ENCODE assay signal across 7 mouse cellular contexts in the genomic region with DNA sequence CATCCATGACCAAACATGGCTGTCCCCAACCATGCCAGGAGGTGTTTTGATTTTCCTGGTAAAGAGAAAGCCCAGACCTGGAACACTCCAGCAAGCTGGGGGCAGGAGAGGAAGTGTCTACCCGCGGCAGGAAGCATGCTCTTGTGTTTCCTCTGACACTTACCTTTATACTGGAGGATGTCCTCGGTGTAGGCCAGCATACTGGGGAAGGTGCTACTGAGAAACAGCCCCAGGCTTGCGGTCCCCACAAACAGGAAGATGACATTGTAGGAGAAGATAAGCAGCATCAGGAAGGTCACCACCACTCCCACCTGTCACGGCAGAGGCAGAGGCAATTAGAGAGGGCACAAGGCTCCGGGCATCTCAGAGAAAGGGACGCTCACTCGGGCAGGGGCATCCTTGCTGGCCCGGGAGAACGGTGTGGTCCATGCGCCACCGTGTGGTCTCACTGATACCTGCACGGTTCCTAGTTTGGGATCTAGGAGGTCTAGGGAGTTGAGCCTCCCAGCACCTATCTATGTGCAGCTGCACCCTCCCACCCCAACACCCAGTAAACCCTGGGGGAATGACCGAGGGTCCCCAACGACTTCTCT. TPM values are rescaled to one million over a fixed set of nuclear protein-coding genes. Genes with fewer than 3 reads are reported as not detected.
DNase-seq lines count a peak whose midpoint lies in the region; ATAC-seq lines count a peak whose summit lies in the region.

No protein-coding gene starts in this region.

- H3K4me1 ChIP-seq in midbrain, embryonic 10.5 days: no peaks in the 10 kb centered on the region

- H3K9me3 ChIP-seq in midbrain, embryonic 10.5 days (replicated peaks): no peaks in the 10 kb centered on the region

- no peak overlapping the region for H3K4me3 ChIP-seq in midbrain, embryonic 10.5 days

- no peaks in the 10 kb centered on the region for H3K36me3 ChIP-seq in midbrain, embryonic 10.5 days

- peak; percentile 68 for ATAC-seq in frontal cortex, adult (ENCODE audit: low TSS enrichment)

- WGBS in midbrain, embryonic 10.5 days: 30% methylated on average over 15 of the region's 15 CpGs

- intact Hi-C loops in left cerebral cortex, postnatal 25 days (cut with DNase I): loop anchor here (2.0 to 5.0 kb wide), 3 partner anchors 51 to 66 kb away; no protein-coding TSS in a partner anchor

- no peak overlapping the region for H3K27ac ChIP-seq in midbrain, embryonic 10.5 days (replicated peaks)

- DNase-seq in T-cell, adult 2 months (ENCODE audit: low spot score): peak; percentile 63
- DNase-seq in cerebellum, adult 18-20 months: peak; percentile 67 to 77
- DNase-seq in induced T-regulatory cell, adult 2 months (ENCODE audit: low read depth): peak; percentile 80
- peak; percentile 59 to 65 for DNase-seq in left cerebral cortex, postnatal 25 days (ENCODE audit: low spot score in 2 of 2)
- peak; percentile 62 for DNase-seq in midbrain, embryonic 10.5 days (ENCODE audit: low spot score)
- DNase-seq in right cerebral cortex, postnatal 4 days: peak; percentile 71

- H3K27me3 ChIP-seq in midbrain, embryonic 10.5 days (ENCODE audit: low read depth, poor library complexity, severe bottlenecking): no peaks in the 10 kb centered on the region

RNA-seq across cellular contexts. Expression of a gene that starts 21.6 kb away (rescaled TPM):
- total RNA-seq in left cerebral cortex, postnatal 25 days (2021): 10 to 100 TPM; 73.5 to 87.6 TPM
- polyA plus RNA-seq in midbrain, embryonic 10.5 days (2016; fragmentation: Nextera tagmentation; extraction: Ambion mirVana): 8.1 and 12.1 TPM in 2 replicates

RNA-seq across cellular contexts. Expression of a gene that starts 38.8 kb away (rescaled TPM):
- total RNA-seq in left cerebral cortex, postnatal 25 days (2021): 10 to 100 TPM; 52.6 TPM
- 12.5 and 13.3 TPM in 2 replicates for polyA plus RNA-seq in midbrain, embryonic 10.5 days (2016; fragmentation: Nextera tagmentation; extraction: Ambion mirVana)
